Mouse (Mus musculus): ENCODE results near the gene Cped1.

DNA sequence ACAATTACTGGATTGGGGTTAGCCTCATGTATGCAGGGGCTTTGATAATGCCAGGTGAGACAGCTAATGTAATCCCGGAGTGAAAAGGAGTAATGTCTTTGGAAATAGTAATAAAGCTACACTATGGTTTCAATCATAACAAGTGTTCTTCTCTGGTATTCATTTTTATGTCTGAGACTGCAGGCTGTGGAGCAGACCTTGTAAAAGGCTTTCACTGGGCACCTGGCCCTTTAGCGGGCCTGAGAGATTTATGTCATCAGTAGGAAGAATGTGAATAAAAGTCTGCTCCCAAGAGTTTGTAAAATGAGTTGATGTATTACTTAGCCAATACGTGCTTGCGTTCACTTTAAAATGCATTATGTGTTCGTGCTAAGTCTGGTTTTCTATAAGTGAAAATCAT lies 108.1 kb downstream of the Cped1 start:
- TF ChIP-seq CTCF (IDR thresholded peaks at IDR 0.05; ENCODE audit: low read depth) (no peak), EP300 (IDR thresholded peaks at IDR 0.05; ENCODE audit: low read depth) (no peak)
